Mouse (Mus musculus) erythroblast, embryonic 14.5 days (primary cell): ENCODE results near the gene Atp9a. TPM values are rescaled to one million over a fixed set of nuclear protein-coding genes. Genes with fewer than 3 reads are reported as not detected.
"Not testable (repeated sequence)": the region's sequence is repeated elsewhere in the genome, so short reads cannot be mapped to it uniquely, and the experiment has no call there.

Experiments used
- H3K27me3 ChIP-seq: 2 replicates; pipeline ENCODE4 v1.6.1; 2012; ENCODE audit warnings: inconsistent platforms; ENCODE audit not compliant: control insufficient read depth
- H3K36me3 ChIP-seq: 2 replicates; pipeline ENCODE4 v1.6.1; 2012; ENCODE audit warnings: mild to moderate bottlenecking, inconsistent platforms; ENCODE audit not compliant: control insufficient read depth
- H3K4me1 ChIP-seq: 2 replicates; pipeline ENCODE4 v1.6.1; 2012; ENCODE audit warnings: inconsistent platforms; ENCODE audit not compliant: control insufficient read depth
- H3K4me3 ChIP-seq: replicated peaks from 2 replicates; pipeline ENCODE3; 2012; ENCODE audit warnings: moderate library complexity, mild to moderate bottlenecking, inconsistent platforms
- H3K9me3 ChIP-seq: 2 replicates; pipeline ENCODE4 v1.6.1; 2012; ENCODE audit warnings: low read length, inconsistent platforms, mixed read lengths; ENCODE audit not compliant: control insufficient read depth
- GATA1 ChIP-seq: IDR thresholded peaks from 2 replicates; pipeline ENCODE4 v1.6.1; 2012; ENCODE audit warnings: low read length, inconsistent platforms, mixed read lengths
- TAL1 ChIP-seq: IDR thresholded peaks from 3 replicates; pipeline ENCODE4 v1.6.1; 2012; ENCODE audit warnings: low read length, inconsistent platforms, mixed read lengths
- polyA plus RNA-seq: library from polyadenylated mRNA; stranded (reverse); fragments of >175 nt; gene quantifications from 2 replicates; pipeline ENCODE4 v1.2.3, GENCODE M21; 2012

Atp9a gene
- polyA plus RNA-seq, 1 experiment, result 0.03 TPM

DNA sequence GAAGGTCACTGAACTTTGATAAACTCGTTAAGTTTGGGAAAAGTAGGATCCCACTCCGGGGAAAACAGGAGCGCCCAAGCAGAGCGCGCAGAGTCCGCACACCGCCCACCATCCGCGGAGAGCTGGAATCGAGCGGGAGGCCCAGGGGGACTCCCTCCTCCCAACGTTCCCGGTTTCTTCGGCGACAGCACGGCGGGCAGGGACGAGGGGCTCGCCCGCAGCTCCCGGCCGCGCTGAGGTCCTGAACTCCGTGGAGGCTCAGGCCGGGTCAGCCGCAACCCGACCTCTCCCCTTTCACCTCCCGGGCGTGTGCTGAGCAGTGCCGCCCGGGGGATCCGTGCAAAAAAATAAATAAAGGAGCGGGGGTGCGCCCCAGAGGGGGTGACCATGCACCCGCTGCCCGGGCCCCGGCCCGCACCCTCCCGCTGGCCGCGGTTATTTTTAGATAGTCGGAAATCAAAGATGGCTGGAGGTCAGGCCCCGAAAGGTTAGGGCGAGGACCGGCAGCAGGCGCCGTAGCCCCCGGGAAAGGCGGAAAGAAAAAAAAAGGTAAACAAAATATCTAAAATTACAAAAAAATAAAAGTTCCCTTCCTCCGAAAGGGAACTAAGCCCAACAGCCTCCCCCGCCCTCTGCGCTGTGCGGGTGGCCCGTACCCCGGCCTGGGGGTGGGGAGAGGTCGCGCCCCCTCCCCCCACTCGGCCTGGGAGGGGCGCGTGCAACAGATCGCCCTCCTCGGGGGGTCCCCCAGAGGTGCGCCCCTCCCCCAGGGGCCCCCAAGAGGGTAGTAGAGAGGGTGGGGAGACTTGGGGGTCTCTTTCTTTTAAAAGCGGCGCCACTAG is 23.7 kb upstream of the Atp9a start:
- Histone ChIP-seq H3K36me3 (no peaks in the 10 kb centered on the region), H3K4me1 (no peaks in the 10 kb centered on the region), H3K27me3 (peaks cover 69% of the 10 kb centered on the region), H3K9me3 (no peaks in the 10 kb centered on the region), H3K4me3 (peak overlapping the region; percentile 39)
- TF ChIP-seq GATA1 (no peak), TAL1 (no peak)

DNA sequence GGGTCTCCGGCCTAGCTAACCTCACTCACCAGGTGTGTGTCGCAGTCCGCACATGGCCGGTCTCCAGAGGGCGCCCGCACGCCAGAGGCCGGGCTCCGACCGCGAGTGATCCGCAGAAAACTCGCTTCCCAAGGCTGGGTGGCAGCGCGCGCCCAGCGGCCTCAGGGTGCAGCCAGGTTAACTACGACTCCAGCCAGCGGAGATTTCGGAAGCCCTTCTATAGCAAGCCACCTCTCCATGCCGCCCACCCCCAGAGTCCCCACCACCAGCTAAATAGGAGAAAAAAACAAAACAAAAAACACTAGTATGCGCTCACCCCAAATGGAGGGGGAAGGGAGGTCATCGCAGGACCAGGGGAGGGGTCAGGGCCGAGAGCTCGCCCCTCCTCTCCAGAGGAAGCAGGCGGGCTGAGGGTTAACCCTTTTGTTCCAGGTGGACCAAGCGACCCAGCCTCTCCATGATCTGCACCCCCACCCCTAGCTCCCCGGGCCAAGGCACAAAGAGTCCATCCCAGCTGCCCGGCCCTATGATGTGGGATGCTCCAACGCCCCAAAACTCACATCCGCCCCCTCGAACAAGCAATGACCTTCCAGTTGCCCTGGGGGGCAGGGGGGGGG is 23.0 kb upstream of the Atp9a start:
- H3K36me3 ChIP-seq, result no peaks in the 10 kb centered on the region
- no peaks in the 10 kb centered on the region for H3K9me3 ChIP-seq
- H3K27me3 ChIP-seq, result peaks cover 69% of the 10 kb centered on the region
- TF ChIP-seq GATA1, result no peak
- no peak for TF ChIP-seq TAL1
- H3K4me3 ChIP-seq, result peak overlapping the region; percentile 39
- H3K4me1 ChIP-seq, result no peaks in the 10 kb centered on the region

DNA sequence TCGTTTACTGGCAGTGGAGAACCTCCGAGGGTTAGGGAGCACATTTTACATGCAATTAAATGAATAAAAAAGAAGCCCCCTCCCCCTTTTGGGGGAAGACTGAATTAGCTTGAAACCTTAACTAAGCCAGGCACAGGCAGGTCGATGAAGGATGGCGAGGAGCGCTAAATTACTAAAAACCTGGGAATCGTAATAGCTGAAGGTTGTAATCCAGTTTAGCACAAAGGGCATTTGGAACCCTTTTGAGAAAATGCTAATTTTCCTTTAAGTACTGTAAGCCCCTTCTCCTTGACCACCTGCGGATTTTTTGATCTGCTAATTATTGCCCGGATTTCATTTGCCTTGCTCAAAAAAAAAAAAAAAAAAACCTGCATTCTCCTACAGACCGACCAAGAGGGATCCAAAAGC is 22.3 kb upstream of the Atp9a start:
- H3K9me3 ChIP-seq, result no peaks in the 10 kb centered on the region
- no peaks in the 10 kb centered on the region for H3K36me3 ChIP-seq
- H3K27me3 ChIP-seq, result peaks cover 69% of the 10 kb centered on the region
- no peaks in the 10 kb centered on the region for H3K4me1 ChIP-seq
- no peak overlapping the region for H3K4me3 ChIP-seq
- TF ChIP-seq TAL1, result no peak
- no peak for TF ChIP-seq GATA1

DNA sequence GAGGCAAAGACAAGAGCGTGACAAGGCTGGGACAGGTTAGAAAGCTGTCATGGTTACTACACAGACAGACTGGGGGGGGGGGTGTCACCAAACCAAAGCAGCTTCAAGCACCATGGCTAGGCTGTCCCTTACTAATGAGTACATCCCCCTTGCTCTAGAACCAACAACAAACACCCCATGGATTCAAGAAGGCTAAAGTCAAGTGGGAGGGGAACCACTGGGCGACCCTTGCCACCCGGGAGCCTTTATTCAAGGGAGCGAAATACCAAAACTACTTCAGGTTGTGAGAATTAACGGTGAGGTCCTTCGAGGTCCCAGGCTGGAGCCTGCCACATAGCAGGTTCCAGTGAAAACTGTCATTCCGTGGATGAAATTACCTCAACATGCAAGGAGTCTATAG is 21.6 kb upstream of the Atp9a start:
- no peaks in the 10 kb centered on the region for H3K36me3 ChIP-seq
- no peak overlapping the region for H3K4me3 ChIP-seq
- TF ChIP-seq GATA1, result no peak
- TF ChIP-seq TAL1, result no peak
- no peaks in the 10 kb centered on the region for H3K4me1 ChIP-seq
- H3K27me3 ChIP-seq, result peaks cover 65% of the 10 kb centered on the region
- no peaks in the 10 kb centered on the region for H3K9me3 ChIP-seq

DNA sequence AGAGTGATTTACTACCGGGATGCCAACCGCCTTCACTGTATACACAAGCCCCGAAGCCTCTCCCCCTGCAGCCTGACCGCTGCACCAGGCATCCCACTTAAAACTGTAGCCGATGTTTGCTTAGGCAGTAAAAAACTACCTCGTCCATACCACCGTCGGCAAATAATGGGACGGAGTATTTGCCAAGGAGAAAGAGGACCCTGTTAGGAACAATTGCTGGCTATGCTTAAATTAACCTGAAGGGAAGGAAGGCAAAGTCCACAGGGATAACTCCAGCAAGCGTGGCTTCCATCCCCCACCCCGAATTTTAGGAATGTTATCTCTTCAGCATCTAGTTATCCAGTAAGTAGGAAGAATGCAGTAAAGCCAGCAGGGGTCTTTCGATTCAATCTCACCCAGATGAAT is 20.2 kb upstream of the Atp9a start:
- no peak overlapping the region for H3K4me3 ChIP-seq
- H3K4me1 ChIP-seq, result no peaks in the 10 kb centered on the region
- TF ChIP-seq GATA1 (no peak), TAL1 (no peak)
- H3K9me3 ChIP-seq, result peaks cover 1% of the 10 kb centered on the region; the same call in 1 of the 2 replicates
- peaks cover 51% of the 10 kb centered on the region for H3K27me3 ChIP-seq
- H3K36me3 ChIP-seq, result no peaks in the 10 kb centered on the region

DNA sequence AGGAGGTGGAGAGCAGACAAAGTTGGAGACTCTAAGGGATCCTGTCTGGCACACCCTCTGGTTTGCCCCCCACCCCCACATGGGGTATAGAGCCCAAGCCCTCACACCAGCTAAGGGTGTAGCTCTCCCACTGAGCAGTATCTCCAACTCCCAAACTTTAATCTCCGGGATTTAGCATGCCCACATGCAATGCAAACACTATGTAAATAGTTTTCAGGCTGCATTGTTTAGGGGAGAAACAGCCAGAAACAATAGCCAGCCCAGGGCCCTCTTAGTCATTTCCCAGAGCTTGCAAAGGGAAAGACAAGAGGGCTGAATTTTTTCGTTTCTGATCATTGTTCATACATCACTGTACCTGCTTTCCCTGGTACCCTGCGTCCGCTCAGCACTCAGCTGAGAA is 19.7 kb upstream of the Atp9a start:
- H3K27me3 ChIP-seq, result peaks cover 46% of the 10 kb centered on the region
- no peaks in the 10 kb centered on the region for H3K36me3 ChIP-seq
- TF ChIP-seq GATA1 (no peak), TAL1 (no peak)
- no peaks in the 10 kb centered on the region for H3K4me1 ChIP-seq
- no peak overlapping the region for H3K4me3 ChIP-seq
- H3K9me3 ChIP-seq, result peaks cover 3% of the 10 kb centered on the region; the same call in 1 of the 2 replicates

DNA sequence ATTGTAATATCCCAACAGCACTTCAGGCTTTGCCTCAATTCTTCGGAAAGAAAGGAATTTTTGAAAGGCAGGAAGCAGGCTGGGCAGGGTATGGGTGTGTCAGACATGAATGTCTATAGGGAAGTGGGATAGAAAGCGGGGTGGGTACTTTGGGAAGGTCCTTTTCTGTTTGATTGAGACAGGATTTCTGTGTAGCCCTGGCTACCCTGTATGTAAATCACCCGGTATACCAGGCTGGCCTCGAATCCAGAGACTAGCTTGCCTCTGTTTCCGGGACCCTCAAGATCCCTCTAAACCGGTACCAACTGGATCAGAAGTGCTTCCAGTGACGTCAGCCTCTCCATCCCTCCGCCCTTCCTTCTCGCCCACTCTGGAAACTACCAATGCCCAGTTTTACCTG is 18.9 kb upstream of the Atp9a start:
- H3K36me3 ChIP-seq, result no peaks in the 10 kb centered on the region; the same call in 1 of the 2 replicates
- H3K4me1 ChIP-seq, result no peaks in the 10 kb centered on the region
- H3K4me3 ChIP-seq, result no peak overlapping the region
- peaks cover 4% of the 10 kb centered on the region for H3K9me3 ChIP-seq
- H3K27me3 ChIP-seq, result peaks cover 38% of the 10 kb centered on the region
- TF ChIP-seq GATA1 (no peak), TAL1 (no peak)

DNA sequence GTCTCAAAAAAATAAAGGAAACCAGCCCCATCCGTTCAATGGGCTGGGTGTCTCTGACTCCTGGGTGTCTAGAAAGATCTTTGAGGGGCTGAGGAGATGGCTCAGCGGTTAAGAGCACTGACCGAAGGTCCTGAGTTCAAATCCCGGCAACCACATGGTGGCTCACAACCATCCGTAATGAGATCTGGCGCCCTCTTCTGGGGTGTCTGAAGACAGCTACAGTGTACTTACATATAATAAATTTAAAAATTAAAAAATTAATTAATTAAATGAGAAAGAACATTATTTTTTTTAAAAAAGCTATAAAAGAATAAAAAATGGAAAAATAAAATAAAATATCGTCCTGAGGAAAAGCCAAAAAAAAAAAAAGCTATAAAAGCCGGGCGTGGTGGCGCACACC is 2.2 kb upstream of the Atp9a start:
- H3K27me3 ChIP-seq, result peaks cover 29% of the 10 kb centered on the region
- H3K4me3 ChIP-seq, H3K36me3 ChIP-seq, H3K9me3 ChIP-seq, H3K4me1 ChIP-seq: not testable (repeated sequence)

DNA sequence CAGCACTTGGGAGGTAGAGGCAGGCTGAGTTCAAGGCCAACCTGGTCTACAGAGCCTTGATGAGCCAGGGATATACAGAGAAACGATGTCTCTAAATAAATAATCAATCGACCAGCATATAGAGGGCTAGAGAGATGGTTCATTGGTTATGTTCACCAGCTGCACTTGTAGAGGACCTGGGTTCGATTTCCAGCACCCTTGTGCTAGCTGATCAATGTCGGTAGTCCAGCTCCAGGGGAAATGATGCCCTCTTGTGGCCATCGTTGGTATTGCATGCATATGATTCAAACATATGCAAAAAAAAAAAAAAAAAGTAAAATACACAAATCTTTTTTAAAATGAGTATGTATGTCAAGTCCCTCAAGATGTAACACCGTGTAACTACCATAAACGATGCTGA is 440 bp upstream of the Atp9a start:
- Histone ChIP-seq H3K4me3 (no peak overlapping the region), H3K27me3 (peaks cover 29% of the 10 kb centered on the region), H3K4me1 (peaks cover 2% of the 10 kb centered on the region; the same call in 1 of the 2 replicates), H3K36me3 (no peaks in the 10 kb centered on the region), H3K9me3 (peaks cover 6% of the 10 kb centered on the region)
- TF ChIP-seq TAL1 (no peak), GATA1 (no peak)
